Mouse (Mus musculus): ENCODE data around the gene Akr1c14.

DNA sequence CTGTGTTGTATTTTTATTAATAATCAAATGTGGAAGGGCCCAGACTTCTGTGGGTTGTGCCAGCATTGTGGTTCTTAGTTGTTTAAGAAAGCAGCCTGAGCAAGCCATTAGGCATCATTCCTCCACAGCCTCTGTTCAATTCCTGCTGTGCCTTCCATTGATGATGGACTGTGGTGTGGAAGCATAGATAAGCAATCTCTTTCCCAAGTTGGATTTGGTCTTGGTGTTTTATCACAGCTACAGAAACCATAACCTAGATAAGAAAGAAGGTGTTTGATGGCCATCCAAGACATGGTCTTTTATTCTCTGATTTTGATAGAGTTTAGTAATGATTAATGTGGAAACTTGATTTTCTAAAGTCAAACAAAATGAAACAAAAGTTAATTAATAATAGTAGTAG, 844 bp downstream of the Akr1c14 start:
- TF ChIP-seq USF1 (IDR thresholded peaks at IDR 0.05; ENCODE audit: low read depth), result no peak
- no peak for TF ChIP-seq CTCF (IDR thresholded peaks at IDR 0.05; ENCODE audit: control insufficient read depth, insufficient read depth, insufficient read length)
- no peak for TF ChIP-seq CEBPB (IDR thresholded peaks at IDR 0.05; ENCODE audit: low read depth)
- no peak for TF ChIP-seq MAX (IDR thresholded peaks at IDR 0.05)
- TF ChIP-seq MYOG (IDR thresholded peaks at IDR 0.05; ENCODE audit: control insufficient read depth, extremely low read depth, insufficient read length), result no peak
- TF ChIP-seq MYOD1 (IDR thresholded peaks at IDR 0.05; ENCODE audit: control insufficient read depth, insufficient read length, low read depth), result no peak
- TF ChIP-seq FOSL1 (IDR thresholded peaks at IDR 0.05; ENCODE audit: insufficient read depth, low read length, poor library complexity, severe bottlenecking), result no peak
